Mouse (Mus musculus) megakaryocyte-erythroid progenitor cell, adult 5-6 weeks (primary cell): ENCODE results near the gene Cir1. TPM values are rescaled to one million over a fixed set of nuclear protein-coding genes. Genes with fewer than 3 reads are reported as not detected.

Experiments
- ATAC-seq: replicated peaks from 2 replicates; pipeline ENCODE4 v1.8.0; 2016; ENCODE audit warnings: mild to moderate bottlenecking, inconsistent platforms; ENCODE audit not compliant: severe bottlenecking, poor library complexity, low FRiP score, low TSS enrichment
- total RNA-seq, 2 experiments: library from RNA; stranded (forward) in 1 of 2; stranded (reverse) in 1 of 2; fragments of 200-1000, 215-1000 nt in 1 of 2; fragments of >200 nt in 1 of 2; fragmentation: Nextera tagmentation in 1 of 2; gene quantifications; 2 replicates each; pipeline ENCODE4 v1.2.3; 2014 to 2017

The Cir1 gene
- total RNA-seq, 2 experiments from 2014 or later = 28.3 to 28.4 TPM

- ATAC-seq = no peak
These were observed 6.5 kb downstream of the Cir1 start for GRCm38 (mm10) chr2:73306006-73306405.

- ATAC-seq = no peak
These were observed 8.0 kb downstream of the Cir1 start for GRCm38 (mm10) chr2:73304506-73304905.

- ATAC-seq = no peak
These were observed 9.8 kb downstream of the Cir1 start for GRCm38 (mm10) chr2:73302722-73303121.

- peak; percentile 80 for ATAC-seq
These were observed 10.5 kb downstream of the Cir1 start for GRCm38 (mm10) chr2:73301979-73302378.

GRCm38 (mm10) chr2:73298841-73299240 is 13.7 kb downstream of the Cir1 start:
- ATAC-seq = no peak

GRCm38 (mm10) chr2:73298154-73298553 is 14.3 kb downstream of the Cir1 start:
- no peak for ATAC-seq

- peak; percentile 35; the same call in 1 of the 2 replicates for ATAC-seq
These were observed 17.5 kb downstream of the Cir1 start for GRCm38 (mm10) chr2:73295023-73295422.

GRCm38 (mm10) chr2:73291130-73291529 is 21.4 kb downstream of the Cir1 start:
- ATAC-seq = no peak

- ATAC-seq = 0 out of 2 replicates have a peak, but pooled peaks have one; percentile 54
These were observed 26.9 kb downstream of the Cir1 start for GRCm38 (mm10) chr2:73285630-73286029.

GRCm38 (mm10) chr2:73281707-73282106 is 30.8 kb downstream of the Cir1 start:
- ATAC-seq = no peak

GRCm38 (mm10) chr2:73281048-73281661 is 31.3 kb downstream of the Cir1 start:
- no peak for ATAC-seq

GRCm38 (mm10) chr2:73280356-73281047 is 32.0 kb downstream of the Cir1 start:
- no peak for ATAC-seq

GRCm38 (mm10) chr2:73279271-73280038 is 33.0 kb downstream of the Cir1 start:
- no peak for ATAC-seq

- ATAC-seq = no peak
These were observed 33.6 kb downstream of the Cir1 start for GRCm38 (mm10) chr2:73278869-73279268.

- peak; percentile 89 for ATAC-seq
These were observed 34.2 kb downstream of the Cir1 start for GRCm38 (mm10) chr2:73278131-73278854.

- ATAC-seq = no peak
These were observed 34.8 kb downstream of the Cir1 start for GRCm38 (mm10) chr2:73277709-73278075.

GRCm38 (mm10) chr2:73277021-73277708 is 35.3 kb downstream of the Cir1 start:
- ATAC-seq = no peak

- no peak for ATAC-seq
These were observed 36.3 kb downstream of the Cir1 start for GRCm38 (mm10) chr2:73276141-73276571.
